Mouse (Mus musculus) embryonic fibroblast, embryonic 13.5 days (primary cell): ENCODE data around the gene Mrpl54.

Experiments used
- CTCF ChIP-seq: IDR thresholded peaks from 2 replicates; pipeline ENCODE4 v1.5.1; 2011; ENCODE audit warnings: mild to moderate bottlenecking, control low read depth, low read length, moderate library complexity, borderline replicate concordance; ENCODE audit not compliant: insufficient read depth
- POLR2A ChIP-seq: IDR thresholded peaks from 2 replicates; pipeline ENCODE4 v1.6.1; 2011; ENCODE audit warnings: low read depth, mild to moderate bottlenecking, control low read depth, low read length, moderate library complexity

- TF ChIP-seq POLR2A (no peak), CTCF (no peak)
Observed at GRCm38 (mm10) chr10:81259225-81259884, 7.4 kb downstream of the Mrpl54 start.
